Mouse (Mus musculus): ENCODE results near the gene Hsf5. TPM values are rescaled to one million over a fixed set of nuclear protein-coding genes. Genes with fewer than 3 reads are reported as not detected.

The Hsf5 gene
- polyA plus RNA-seq, 1 experiment: 1.6 TPM

- TF ChIP-seq CTCF (IDR thresholded peaks at IDR 0.05; ENCODE audit: low read depth, low read length) (no peak), POLR2A (IDR thresholded peaks at IDR 0.05; ENCODE audit: insufficient read depth, low read length) (no peak), EP300 (IDR thresholded peaks at IDR 0.05; ENCODE audit: insufficient read depth, low read depth, low read length) (no peak)
- H3K27ac ChIP-seq (ENCODE audit: insufficient read depth, low read length): no peak overlapping the region
These were observed 71.7 kb downstream of the Hsf5 start for GRCm38 (mm10) chr11:87688478-87689203.

GRCm38 (mm10) chr11:87689402-87689808 lies 72.4 kb downstream of the Hsf5 start:
- Histone ChIP-seq H3K9ac (ENCODE audit: low read depth, poor library complexity, severe bottlenecking) (no peak overlapping the region), H3K36me3 (ENCODE audit: control insufficient read depth, insufficient read depth, low read length, poor library complexity, severe bottlenecking) (no peaks in the 10 kb centered on the region), H3K4me1 (ENCODE audit: control insufficient read depth, insufficient read depth, low read length) (no peaks in the 10 kb centered on the region), H3K27ac (ENCODE audit: insufficient read depth, low read length) (no peak overlapping the region), H3K27me3 (ENCODE audit: control insufficient read depth, insufficient read depth, low read length, poor library complexity, severe bottlenecking) (no peaks in the 10 kb centered on the region), H3K9me3 (replicated peaks; ENCODE audit: control insufficient read depth, insufficient read depth, low read length, poor library complexity, severe bottlenecking) (no peaks in the 10 kb centered on the region), H3K4me3 (ENCODE audit: low read depth, low read length) (no peak overlapping the region)
- TF ChIP-seq POLR2A (IDR thresholded peaks at IDR 0.05; ENCODE audit: insufficient read depth, low read length) (no peak), CTCF (IDR thresholded peaks at IDR 0.05; ENCODE audit: low read depth, low read length) (no peak), EP300 (IDR thresholded peaks at IDR 0.05; ENCODE audit: insufficient read depth, low read depth, low read length) (no peak)

More at GRCm38 (mm10) chr11:87688478-87689203, 71.7 kb downstream of the Hsf5 start:
- H3K9me3 ChIP-seq (replicated peaks; ENCODE audit: control insufficient read depth, insufficient read depth, low read length, poor library complexity, severe bottlenecking): no peaks in the 10 kb centered on the region
- no peak overlapping the region for H3K9ac ChIP-seq (ENCODE audit: low read depth, poor library complexity, severe bottlenecking)
- H3K27me3 ChIP-seq (ENCODE audit: control insufficient read depth, insufficient read depth, low read length, poor library complexity, severe bottlenecking): no peaks in the 10 kb centered on the region
- H3K4me1 ChIP-seq (ENCODE audit: control insufficient read depth, insufficient read depth, low read length): no peaks in the 10 kb centered on the region
- no peak overlapping the region for H3K4me3 ChIP-seq (ENCODE audit: low read depth, low read length)
- H3K36me3 ChIP-seq (ENCODE audit: control insufficient read depth, insufficient read depth, low read length, poor library complexity, severe bottlenecking): no peaks in the 10 kb centered on the region

- Histone ChIP-seq H3K9me3 (replicated peaks; ENCODE audit: control insufficient read depth, insufficient read depth, low read length, poor library complexity, severe bottlenecking) (no peaks in the 10 kb centered on the region), H3K4me3 (ENCODE audit: low read depth, low read length) (no peak overlapping the region), H3K27me3 (ENCODE audit: control insufficient read depth, insufficient read depth, low read length, poor library complexity, severe bottlenecking) (no peaks in the 10 kb centered on the region), H3K9ac (ENCODE audit: low read depth, poor library complexity, severe bottlenecking) (no peak overlapping the region), H3K4me1 (ENCODE audit: control insufficient read depth, insufficient read depth, low read length) (no peaks in the 10 kb centered on the region), H3K36me3 (ENCODE audit: control insufficient read depth, insufficient read depth, low read length, poor library complexity, severe bottlenecking) (no peaks in the 10 kb centered on the region), H3K27ac (ENCODE audit: insufficient read depth, low read length) (no peak overlapping the region)
- TF ChIP-seq EP300 (IDR thresholded peaks at IDR 0.05; ENCODE audit: insufficient read depth, low read depth, low read length) (no peak), CTCF (IDR thresholded peaks at IDR 0.05; ENCODE audit: low read depth, low read length) (no peak), POLR2A (IDR thresholded peaks at IDR 0.05; ENCODE audit: insufficient read depth, low read length) (no peak)
These were observed 73.2 kb downstream of the Hsf5 start for GRCm38 (mm10) chr11:87690054-87690740.

- Histone ChIP-seq H3K9ac (ENCODE audit: low read depth, poor library complexity, severe bottlenecking) (no peak overlapping the region), H3K9me3 (replicated peaks; ENCODE audit: control insufficient read depth, insufficient read depth, low read length, poor library complexity, severe bottlenecking) (no peaks in the 10 kb centered on the region), H3K27me3 (ENCODE audit: control insufficient read depth, insufficient read depth, low read length, poor library complexity, severe bottlenecking) (no peaks in the 10 kb centered on the region), H3K4me3 (ENCODE audit: low read depth, low read length) (no peak overlapping the region), H3K4me1 (ENCODE audit: control insufficient read depth, insufficient read depth, low read length) (no peaks in the 10 kb centered on the region), H3K36me3 (ENCODE audit: control insufficient read depth, insufficient read depth, low read length, poor library complexity, severe bottlenecking) (no peaks in the 10 kb centered on the region), H3K27ac (ENCODE audit: insufficient read depth, low read length) (no peak overlapping the region)
- TF ChIP-seq CTCF (IDR thresholded peaks at IDR 0.05; ENCODE audit: low read depth, low read length) (no peak), EP300 (IDR thresholded peaks at IDR 0.05; ENCODE audit: insufficient read depth, low read depth, low read length) (no peak), POLR2A (IDR thresholded peaks at IDR 0.05; ENCODE audit: insufficient read depth, low read length) (no peak)
These were observed 80.2 kb downstream of the Hsf5 start for GRCm38 (mm10) chr11:87697131-87697682.

- no peak overlapping the region for H3K4me3 ChIP-seq (ENCODE audit: low read depth, low read length)
- H3K36me3 ChIP-seq (ENCODE audit: control insufficient read depth, insufficient read depth, low read length, poor library complexity, severe bottlenecking): no peaks in the 10 kb centered on the region
- no peaks in the 10 kb centered on the region for H3K9me3 ChIP-seq (replicated peaks; ENCODE audit: control insufficient read depth, insufficient read depth, low read length, poor library complexity, severe bottlenecking)
- H3K27me3 ChIP-seq (ENCODE audit: control insufficient read depth, insufficient read depth, low read length, poor library complexity, severe bottlenecking): no peaks in the 10 kb centered on the region; the same call in 1 of the 2 replicates
- H3K9ac ChIP-seq (ENCODE audit: low read depth, poor library complexity, severe bottlenecking): no peak overlapping the region
- no peak overlapping the region for H3K27ac ChIP-seq (ENCODE audit: insufficient read depth, low read length)
- TF ChIP-seq POLR2A (IDR thresholded peaks at IDR 0.05; ENCODE audit: insufficient read depth, low read length): no peak
- no peaks in the 10 kb centered on the region for H3K4me1 ChIP-seq (ENCODE audit: control insufficient read depth, insufficient read depth, low read length)
These were observed 81.2 kb downstream of the Hsf5 start for GRCm38 (mm10) chr11:87698126-87698525.

GRCm38 (mm10) chr11:87701108-87701507 lies 84.1 kb downstream of the Hsf5 start:
- Histone ChIP-seq H3K27ac (ENCODE audit: insufficient read depth, low read length) (no peak overlapping the region), H3K27me3 (ENCODE audit: control insufficient read depth, insufficient read depth, low read length, poor library complexity, severe bottlenecking) (no peaks in the 10 kb centered on the region; the same call in 1 of the 2 replicates), H3K9me3 (replicated peaks; ENCODE audit: control insufficient read depth, insufficient read depth, low read length, poor library complexity, severe bottlenecking) (no peaks in the 10 kb centered on the region), H3K36me3 (ENCODE audit: control insufficient read depth, insufficient read depth, low read length, poor library complexity, severe bottlenecking) (no peaks in the 10 kb centered on the region), H3K9ac (ENCODE audit: low read depth, poor library complexity, severe bottlenecking) (no peak overlapping the region), H3K4me1 (ENCODE audit: control insufficient read depth, insufficient read depth, low read length) (no peaks in the 10 kb centered on the region), H3K4me3 (ENCODE audit: low read depth, low read length) (no peak overlapping the region)
- TF ChIP-seq POLR2A (IDR thresholded peaks at IDR 0.05; ENCODE audit: insufficient read depth, low read length) (no peak), CTCF (IDR thresholded peaks at IDR 0.05; ENCODE audit: low read depth, low read length) (no peak), EP300 (IDR thresholded peaks at IDR 0.05; ENCODE audit: insufficient read depth, low read depth, low read length) (no peak)
